ENCODE assay signal across 10 mouse cellular contexts in the genomic region with DNA sequence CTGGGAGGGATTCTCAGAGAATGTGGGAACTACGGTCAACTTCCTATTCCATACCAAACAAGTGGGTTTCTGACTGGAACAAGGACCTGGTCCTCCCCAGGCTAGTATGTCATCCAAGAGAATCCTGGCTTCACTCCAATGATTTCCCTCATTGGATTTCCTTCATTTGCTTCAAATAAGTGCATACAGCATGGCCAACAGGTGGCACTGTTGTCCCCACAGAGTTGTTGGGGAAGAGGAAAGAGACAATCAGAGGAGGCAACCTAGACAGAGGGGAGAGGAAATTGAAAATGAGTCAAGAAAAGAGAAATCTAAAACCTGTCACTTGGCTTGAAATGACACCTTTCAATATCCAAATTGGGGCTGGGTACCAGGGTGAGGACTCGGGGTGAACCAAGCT. TPM values are rescaled to one million over a fixed set of nuclear protein-coding genes. Genes with fewer than 3 reads are reported as not detected.
A peak's percentile ranks its signal among the peaks of the same experiment; 100 is the strongest.
DNase-seq lines count a peak whose midpoint lies in the region; ATAC-seq and TF ChIP-seq lines count a peak whose summit lies in the region.
"Had no signal": no experiment of that assay in that cellular context is flagged by ENCODE, and none has a peak within 500 bp of the region (broad histone marks: within the 10 kb centered on the region; RNA-seq: fewer than 3 reads in every experiment).

No protein-coding gene starts in this region.

- no peak for TF ChIP-seq POLR2A in kidney, adult 2 months (IDR thresholded peaks at IDR 0.05; ENCODE audit: low read depth, low read length)

- no peak overlapping the region for H3K27ac ChIP-seq in kidney, adult 2 months (ENCODE audit: insufficient read depth, low read depth, low read length)
- no peak overlapping the region for H3K27ac ChIP-seq in kidney, embryonic 15.5 days

- no peak overlapping the region for H3K4me2 ChIP-seq in kidney, embryonic 15.5 days

- POLR2A ChIA-PET in Patski (lab: Charles Lee): no interaction called here

- in situ Hi-C loops in Patski (cut with MboI; ENCODE audit: low pct_unique_long_range_greater_than_20kb): loop anchor here (10.0 kb wide), 1 partner anchor 252 kb away; no protein-coding TSS in a partner anchor

- no peak overlapping the region for H3K4me3 ChIP-seq in kidney, adult 2 months (ENCODE audit: insufficient read depth, low read depth, low read length)
- no peak overlapping the region for H3K4me3 ChIP-seq in kidney, embryonic 15.5 days (replicated peaks)
- H3K4me3 ChIP-seq: erythroblast, embryonic 14.5 days; megakaryocyte, embryonic 14.5 days had no signal

- WGBS in kidney, adult 2 months: 47% methylated on average over 2 of the region's 2 CpGs
- WGBS in kidney, embryonic 15.5 days: 50% methylated on average over 2 of the region's 2 CpGs

- no peaks in the 10 kb centered on the region for H3K36me3 ChIP-seq in kidney, adult 2 months (ENCODE audit: control insufficient read depth, insufficient read depth, low read length)
- peaks cover 3% of the 10 kb centered on the region; the same call in 1 of the 2 replicates for H3K36me3 ChIP-seq in kidney, embryonic 15.5 days

- CTCF ChIA-PET in Patski (lab: Charles Lee): interaction anchor here (1.1 to 1.8 kb wide), 3 partner anchors 17 to 30 kb away, joined by 3 to 9 read pairs (median 3); no protein-coding TSS in a partner anchor

- peak; percentile 66 for DNase-seq in kidney, adult 2 months
- peak; percentile 78 for DNase-seq in CD4-positive, CD25-positive, alpha-beta regulatory T cell, adult 2 months (ENCODE audit: low read depth, low spot score)
- DNase-seq in Patski (ENCODE audit: low read depth, low spot score): peak; percentile 31
- peak; percentile 42 for DNase-seq in lung, postnatal 25 days (ENCODE audit: low spot score)
- no peak for DNase-seq in cerebellum, adult 11 months
- DNase-seq in neural tube, embryonic 10.5 days (ENCODE audit: extremely low spot score, low spot score): no peak

- no peak for ATAC-seq in kidney, embryonic 15.5 days (replicated peaks; ENCODE audit: low FRiP score)
- ATAC-seq in Patski: no peak
- 0 out of 2 replicates have a peak, but pooled peaks have one; percentile 62 for ATAC-seq in erythroblast, adult 5-6 weeks (replicated peaks; ENCODE audit: low FRiP score, poor library complexity, severe bottlenecking)

- H3K9ac ChIP-seq in kidney, embryonic 15.5 days: no peak overlapping the region

- H3K9me3 ChIP-seq in kidney, embryonic 15.5 days (replicated peaks): no peaks in the 10 kb centered on the region
- H3K9me3 ChIP-seq: megakaryocyte, embryonic 14.5 days had no signal

- H3K27me3 ChIP-seq in kidney, adult 2 months (replicated peaks; ENCODE audit: control insufficient read depth, insufficient read depth, low read length): no peaks in the 10 kb centered on the region
- peaks cover 64% of the 10 kb centered on the region for H3K27me3 ChIP-seq in kidney, embryonic 15.5 days
- H3K27me3 ChIP-seq in Patski: no peaks in the 10 kb centered on the region

- peak; percentile 54 for TF ChIP-seq CTCF in kidney, adult 2 months (conservative IDR thresholded peaks at IDR 0.05; ENCODE audit: insufficient read depth, insufficient read length, low read depth, low read length)
- no peak for TF ChIP-seq CTCF in Patski (IDR thresholded peaks at IDR 0.05)

- no peaks in the 10 kb centered on the region for H3K4me1 ChIP-seq in kidney, adult 2 months (ENCODE audit: control insufficient read depth, insufficient read depth, low read length)
- H3K4me1 ChIP-seq in kidney, embryonic 15.5 days: peaks cover 19% of the 10 kb centered on the region

RNA-seq across cellular contexts. Expression of a gene that starts 8.4 kb away (rescaled TPM):
- 1.5 and 1.7 TPM in 2 replicates for polyA plus RNA-seq in kidney, adult 2 months (2012; rRNA removed)
- polyA plus RNA-seq in kidney, embryonic 15.5 days (2015; fragmentation: Nextera tagmentation; extraction: Ambion mirVana): 5.2 and 5.5 TPM in 2 replicates
- polyA plus RNA-seq in Patski (2021): 0.92 TPM
- total RNA-seq in erythroblast, adult 5-6 weeks (2015; ENCODE audit: low replicate concordance): not detected in 2 replicates
- total RNA-seq in erythroblast, adult 5-6 weeks (2017; ENCODE audit: low replicate concordance): 0.28 TPM in 1 of 2 replicates, not detected in the other

RNA-seq across cellular contexts. Expression of a gene that starts 8.7 kb away (rescaled TPM):
- not detected in 2 replicates for polyA plus RNA-seq in kidney, adult 2 months (2012; rRNA removed)
- not detected in 2 replicates for polyA plus RNA-seq in kidney, embryonic 15.5 days (2015; fragmentation: Nextera tagmentation; extraction: Ambion mirVana)
- polyA plus RNA-seq in Patski (2021): not detected
- not detected in 2 replicates for total RNA-seq in erythroblast, adult 5-6 weeks (2015; ENCODE audit: low replicate concordance)
- not detected in 2 replicates for total RNA-seq in erythroblast, adult 5-6 weeks (2017; ENCODE audit: low replicate concordance)
- polyA plus RNA-seq: erythroblast, embryonic 14.5 days had no signal

Comparison
In these comparisons a context has a peak if more than half of its experiments do, and no peak if none do; other contexts are left out.
1. DNase-seq: peak in kidney, adult 2 months (single experiment), CD4-positive, CD25-positive, alpha-beta regulatory T cell, adult 2 months (single experiment), Patski (single experiment) and lung, postnatal 25 days (single experiment); none in cerebellum, adult 11 months (single experiment) and neural tube, embryonic 10.5 days (single experiment).